Mouse (Mus musculus): ENCODE data around the gene Zmynd19. TPM values are rescaled to one million over a fixed set of nuclear protein-coding genes. Genes with fewer than 3 reads are reported as not detected.
"Not testable (repeated sequence)": the region's sequence is repeated elsewhere in the genome, so short reads cannot be mapped to it uniquely, and the experiment has no call there.

The Zmynd19 gene
- total RNA-seq, 2 experiments from 2014 or later, result 36.4 to 39.1 TPM

DNA sequence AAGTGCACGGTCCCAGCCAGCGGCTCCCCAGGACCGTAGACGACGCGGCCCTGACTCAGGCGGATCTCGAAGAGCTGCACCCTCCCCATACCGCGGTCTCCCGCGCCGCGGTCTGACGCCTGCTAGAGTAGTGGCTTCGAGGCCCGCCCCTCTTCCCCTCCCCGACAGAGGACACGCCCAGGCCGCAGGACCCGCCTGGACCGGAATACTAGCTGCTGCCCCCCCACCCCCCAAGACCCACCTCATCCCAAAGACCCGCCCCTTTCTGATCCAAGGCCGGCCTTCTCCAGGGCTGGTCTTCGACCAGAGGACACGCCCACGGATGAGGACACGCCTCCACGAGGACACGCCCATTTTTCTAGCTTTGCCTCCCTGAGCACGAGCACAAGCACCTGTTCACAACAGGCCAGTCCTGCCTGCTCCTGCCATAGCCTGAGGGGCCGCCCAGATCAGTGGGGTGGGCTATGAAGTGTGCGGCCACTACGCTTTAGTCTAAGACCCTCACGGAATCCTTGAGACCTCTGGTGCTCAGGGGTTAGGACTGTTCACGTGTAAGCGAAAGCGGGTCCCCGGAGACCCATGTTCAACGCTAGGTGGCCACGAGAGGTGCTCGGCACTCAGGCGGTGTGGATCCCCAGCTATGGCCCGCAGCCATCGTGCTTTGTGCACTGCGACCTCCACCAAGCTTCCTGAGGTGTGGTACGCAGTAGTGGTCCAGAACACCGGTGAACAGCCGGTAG, 14.4 kb upstream of the Zmynd19 start, which contains the start of gene Arrdc1:
TSS of gene Arrdc1 (minus strand) at position 196 of the 740 bp plus-strand sequence.
- peak; percentile 81 to 83 for DNase-seq (ENCODE audit: low spot score in 2 of 2)

DNA sequence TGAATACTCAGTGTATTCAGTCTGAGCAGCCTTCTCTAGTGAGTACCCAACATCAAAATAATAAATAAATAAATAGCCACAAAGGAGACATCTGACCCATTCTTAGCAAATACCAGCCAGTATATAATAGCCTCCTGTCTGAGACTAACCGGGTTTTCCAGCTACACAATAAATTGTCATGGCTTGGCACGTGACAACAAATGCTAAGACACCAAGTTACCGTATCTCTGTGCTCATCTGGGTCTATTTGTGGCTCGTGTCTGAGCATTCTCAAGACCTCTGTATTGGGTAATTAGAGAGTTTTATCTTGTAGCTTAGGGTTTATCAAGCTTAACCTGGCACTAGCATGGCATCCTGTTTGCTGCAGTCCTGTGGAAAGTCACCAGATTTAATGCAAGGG, 7.5 kb upstream of the Zmynd19 start:
- no peak for DNase-seq (ENCODE audit: low spot score in 2 of 2)

DNA sequence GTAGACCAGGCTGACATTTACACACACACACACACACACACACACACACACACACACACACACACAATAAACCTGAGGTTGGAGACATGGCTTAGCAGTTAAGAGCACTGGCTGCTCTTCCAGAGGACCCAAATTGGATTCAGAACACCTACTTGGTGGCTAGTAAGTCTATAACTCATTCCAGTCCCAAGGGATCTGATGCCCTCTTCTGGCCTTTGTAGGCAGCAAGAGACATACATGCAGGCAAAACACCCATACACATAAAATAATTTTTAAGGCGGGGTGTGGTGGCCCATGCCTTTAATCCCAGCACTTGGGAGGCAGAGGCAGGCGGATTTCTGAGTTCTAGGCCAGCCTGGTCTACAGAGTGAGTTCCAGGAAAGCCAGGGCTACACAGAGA, 5.3 kb upstream of the Zmynd19 start:
- DNase-seq (ENCODE audit: low spot score in 2 of 2), result not testable (repeated sequence)

DNA sequence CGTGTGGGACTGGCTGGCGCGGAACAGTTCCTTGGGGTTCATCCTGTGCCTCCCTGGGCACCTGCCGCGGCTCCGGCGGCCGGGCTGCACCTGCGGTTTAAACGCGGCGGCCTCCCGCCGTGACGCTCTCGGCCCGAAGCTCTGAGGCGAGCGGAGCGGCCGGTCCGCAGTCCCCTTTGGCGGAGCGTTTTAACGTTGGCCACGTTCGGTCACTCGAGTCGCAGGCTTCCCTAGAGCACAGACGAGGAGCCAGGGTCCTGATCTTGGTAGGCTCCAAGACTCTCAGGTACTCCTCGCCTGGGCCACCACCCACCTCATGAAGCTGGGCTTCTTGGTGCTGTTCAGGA, 570 bp downstream of the Zmynd19 start:
- DNase-seq (ENCODE audit: low spot score in 2 of 2), result no peak

DNA sequence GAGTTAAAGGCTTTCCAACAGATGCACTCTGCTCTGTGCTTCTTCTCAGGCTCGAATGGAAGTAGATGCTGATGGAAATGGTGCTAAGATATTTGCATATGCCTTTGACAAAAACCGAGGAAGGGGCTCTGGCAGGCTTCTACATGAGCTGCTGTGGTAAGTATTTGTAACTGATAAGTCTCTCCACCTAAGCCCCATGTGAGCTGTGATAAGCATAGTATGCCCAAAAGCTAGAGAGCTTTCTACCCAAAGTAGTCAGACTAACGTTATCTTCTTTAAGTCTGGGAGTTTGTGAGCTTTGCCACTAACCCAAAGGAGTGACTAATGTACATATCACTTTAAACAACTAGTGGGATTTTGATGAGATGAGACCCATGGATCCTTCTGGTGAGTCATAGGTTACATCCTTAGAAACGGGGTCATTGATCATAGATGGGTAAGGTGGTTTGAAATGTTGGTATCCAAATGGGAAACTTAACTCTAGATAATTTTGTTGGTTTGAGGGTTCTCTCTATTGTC, 3.0 kb downstream of the Zmynd19 start:
- no peak for DNase-seq (ENCODE audit: low spot score in 2 of 2)

DNA sequence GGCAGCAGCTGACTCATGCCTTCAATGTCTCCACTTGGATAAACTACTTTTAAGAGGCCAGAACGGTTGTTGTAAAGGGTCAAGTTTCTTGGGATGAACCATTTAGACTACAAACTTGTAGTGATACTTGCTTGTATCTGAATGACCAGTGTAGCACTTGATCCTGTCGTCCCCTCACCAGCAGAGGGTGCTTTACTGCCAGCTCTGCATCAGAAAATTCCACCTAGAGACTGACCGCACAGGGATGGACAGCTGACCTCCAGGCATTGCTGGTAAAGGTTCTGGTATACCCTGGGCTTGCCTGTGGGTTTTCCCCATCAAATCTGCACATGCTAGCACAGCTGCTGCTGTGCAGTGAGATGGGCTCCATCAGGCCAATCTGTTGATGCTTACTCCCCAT, 11.3 kb downstream of the Zmynd19 start:
- no peak for DNase-seq (ENCODE audit: low spot score in 2 of 2)

DNA sequence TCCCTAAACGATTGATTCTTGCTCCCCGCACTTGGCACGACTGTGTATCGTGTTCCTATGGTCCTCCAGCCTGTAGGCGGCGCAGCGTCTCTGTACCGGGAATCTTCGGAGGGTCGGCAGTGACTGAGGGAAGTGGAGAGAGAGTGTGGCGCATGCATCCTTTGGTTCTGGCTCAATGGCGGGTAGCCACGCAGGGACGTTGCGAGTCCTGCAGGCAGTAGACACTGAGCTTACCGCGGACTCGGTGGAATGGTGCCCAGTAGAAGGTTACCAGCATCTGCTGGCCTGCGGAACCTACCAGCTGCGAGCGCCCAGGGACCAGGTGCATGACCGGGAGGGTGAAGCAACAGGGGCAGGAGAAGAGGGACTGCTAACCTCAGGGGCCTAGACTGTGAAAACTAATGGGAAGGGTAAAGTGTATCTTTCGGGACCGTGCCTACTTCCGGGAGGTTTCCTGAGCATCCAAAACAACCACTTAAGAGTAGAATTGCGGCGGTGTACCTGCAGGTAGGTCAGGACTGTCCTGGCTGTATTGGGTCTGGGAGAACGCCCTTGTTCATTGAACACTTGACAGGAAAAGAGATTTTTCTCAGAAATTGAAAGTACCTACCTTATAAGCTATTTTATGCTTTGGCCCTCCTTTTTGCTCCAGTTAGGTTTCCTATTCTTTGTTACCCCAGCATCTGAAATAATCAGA, 12.9 kb downstream of the Zmynd19 start, which contains the start of gene Dph7:
TSS of gene Dph7 (plus strand) at position 97 of the 697 bp plus-strand sequence.
- DNase-seq (ENCODE audit: low spot score in 2 of 2), result peak; percentile 86 to 91

DNA sequence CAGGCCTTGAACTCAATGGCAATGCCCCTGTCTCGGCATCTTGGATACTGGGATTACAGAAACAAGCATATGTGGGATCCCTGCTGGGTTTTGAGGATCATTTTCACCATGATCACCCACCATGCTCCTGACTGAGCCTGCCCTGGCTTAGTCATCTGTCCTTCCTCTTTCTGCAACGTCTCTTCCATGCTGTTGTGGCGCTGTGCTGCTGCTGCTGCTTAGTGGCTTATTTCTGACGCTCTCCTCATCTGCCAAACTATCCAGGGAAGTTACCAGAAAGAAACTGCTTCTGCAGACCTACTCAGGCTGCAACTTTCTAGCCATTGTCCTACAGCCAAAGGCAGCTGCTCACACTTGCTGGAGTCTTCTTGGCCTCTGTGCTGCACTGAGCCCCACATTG, 20.8 kb downstream of the Zmynd19 start:
- no peak for DNase-seq (ENCODE audit: low spot score in 2 of 2)

DNA sequence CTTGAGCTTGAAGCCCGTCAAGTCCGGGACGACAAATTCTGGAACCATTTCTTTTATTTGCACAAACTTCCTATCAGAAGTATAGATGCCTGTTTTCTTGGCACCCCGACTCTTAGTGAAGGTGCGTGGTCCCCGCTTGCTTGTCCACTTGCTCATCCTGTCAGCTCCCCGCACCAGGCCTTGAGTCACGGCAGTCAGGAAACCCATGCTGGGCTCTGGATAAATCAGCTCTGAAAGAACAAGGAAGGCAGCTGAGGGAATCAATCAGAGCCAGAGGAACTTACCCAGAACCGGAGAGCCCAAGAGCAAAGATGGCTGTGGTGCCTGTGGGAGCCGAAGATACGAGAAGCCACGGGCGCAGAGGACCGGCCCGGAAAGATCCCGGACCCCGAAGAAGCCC, 24.9 kb downstream of the Zmynd19 start:
- not testable (repeated sequence) for DNase-seq (ENCODE audit: low spot score in 2 of 2)

DNA sequence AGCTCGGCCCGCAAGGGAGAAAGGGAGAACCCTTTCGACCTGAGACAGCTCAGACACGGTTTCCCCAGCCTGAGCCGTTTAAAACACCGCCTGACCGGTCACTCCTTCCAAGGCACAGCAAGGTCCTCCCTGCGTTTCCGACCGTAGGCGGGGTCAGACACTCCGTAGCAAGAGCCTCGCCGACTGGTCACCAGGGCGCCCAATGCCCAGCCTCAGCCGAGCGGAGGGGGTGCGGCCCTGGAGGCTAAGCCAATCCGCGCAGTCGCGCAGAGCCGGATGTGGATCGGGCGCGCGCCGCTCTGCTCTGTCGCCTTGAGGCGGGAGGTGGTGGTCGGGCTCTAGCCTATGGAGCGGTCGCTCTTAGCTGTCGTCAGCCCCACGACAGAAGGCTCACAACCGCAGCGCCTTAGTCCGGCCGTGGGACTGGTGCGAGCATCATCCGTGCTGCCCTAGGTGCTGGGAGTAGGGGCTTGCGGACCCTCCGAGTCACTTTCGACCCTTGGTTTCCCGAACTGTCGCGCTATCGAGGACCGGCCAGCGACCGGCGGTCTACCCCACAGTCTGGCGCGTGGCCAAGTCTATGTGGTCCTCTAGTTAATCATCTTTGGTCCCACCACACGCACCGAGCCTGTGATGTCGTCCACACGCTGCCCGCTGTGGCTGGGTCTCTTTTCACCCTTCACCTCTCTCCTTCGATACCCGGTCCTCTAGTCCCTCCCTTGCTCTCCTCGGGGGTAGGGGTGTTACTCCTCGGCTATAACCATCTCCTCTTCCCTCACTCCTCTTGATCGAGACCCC, 25.5 kb downstream of the Zmynd19 start, which contains the start of gene Mrpl41:
TSS of gene Mrpl41 (minus strand) at position 193 of the 798 bp plus-strand sequence.
- peak; percentile 98 for DNase-seq (ENCODE audit: low spot score in 2 of 2)

DNA sequence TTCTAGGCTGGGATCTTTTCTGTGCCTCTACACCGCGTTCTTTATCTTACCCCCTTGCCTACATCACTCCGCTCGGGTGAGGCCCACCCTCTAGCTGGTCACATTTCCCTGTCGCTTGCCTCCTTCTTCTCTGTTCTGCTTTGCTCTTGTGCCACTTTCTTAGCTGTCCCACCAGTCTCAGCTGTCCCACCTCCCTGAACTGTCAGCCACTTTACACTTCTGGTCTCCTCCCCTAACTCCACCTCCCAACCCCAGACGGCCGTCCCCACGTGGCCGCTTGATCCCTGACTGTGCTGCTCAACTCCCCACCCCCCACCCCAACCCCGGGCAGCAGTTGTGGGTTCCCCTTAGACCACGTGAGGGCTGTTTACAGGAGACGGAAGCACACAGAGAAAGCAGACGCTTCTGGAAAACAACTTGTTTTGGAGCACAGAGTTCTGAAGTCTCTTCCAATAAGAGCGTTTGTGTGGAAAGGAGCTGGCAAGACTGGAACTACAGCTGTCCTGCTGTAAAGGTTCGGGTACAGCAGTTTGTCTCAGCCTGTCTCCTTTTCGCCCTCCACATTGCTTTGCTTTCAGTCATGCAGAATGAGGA, 26.2 kb downstream of the Zmynd19 start, which contains the start of gene Pnpla7:
TSS of gene Pnpla7 (plus strand) at position 330 of the 594 bp plus-strand sequence.
- DNase-seq (ENCODE audit: low spot score in 2 of 2), result peak; percentile 38 to 76

DNA sequence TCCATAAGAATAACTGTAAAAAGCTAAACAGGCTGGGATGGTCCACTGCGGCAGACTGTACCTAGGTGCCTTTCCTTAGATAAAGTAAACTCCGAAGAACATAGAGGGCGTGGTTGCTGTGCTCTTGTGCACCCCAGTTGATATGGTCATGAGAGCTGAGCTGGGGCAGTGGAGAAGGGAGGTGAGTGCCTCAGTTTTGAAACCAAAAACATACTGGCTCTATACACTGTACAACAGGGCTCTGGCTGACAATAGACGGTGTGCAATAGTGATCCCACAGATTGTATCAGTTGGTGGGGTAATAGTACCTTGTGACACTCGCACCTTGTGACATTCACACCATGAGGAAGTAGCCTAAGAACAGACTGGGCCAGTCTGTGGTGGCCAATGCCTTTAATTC, 27.4 kb downstream of the Zmynd19 start:
- no peak for DNase-seq (ENCODE audit: low spot score in 2 of 2)

DNA sequence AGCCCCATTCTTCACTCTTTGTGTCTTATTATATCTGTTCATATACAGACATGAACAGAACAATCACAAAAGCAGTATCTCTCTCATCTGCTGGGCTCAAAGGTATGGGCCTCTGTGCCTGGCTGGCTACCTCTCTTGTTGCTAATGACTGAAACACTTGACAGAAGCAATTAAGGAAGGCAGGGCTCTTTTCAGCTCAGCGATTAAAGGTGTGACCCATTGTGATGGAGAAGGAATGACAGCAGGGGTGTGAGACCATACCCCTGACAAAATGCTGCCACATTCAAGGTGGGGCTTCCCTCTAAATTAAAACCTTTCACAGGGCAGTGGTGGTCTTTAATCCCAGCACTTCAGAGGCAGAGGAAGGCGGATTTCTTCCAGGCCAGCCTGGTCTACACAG, 38.2 kb downstream of the Zmynd19 start:
- DNase-seq (ENCODE audit: low spot score in 2 of 2), result no peak

DNA sequence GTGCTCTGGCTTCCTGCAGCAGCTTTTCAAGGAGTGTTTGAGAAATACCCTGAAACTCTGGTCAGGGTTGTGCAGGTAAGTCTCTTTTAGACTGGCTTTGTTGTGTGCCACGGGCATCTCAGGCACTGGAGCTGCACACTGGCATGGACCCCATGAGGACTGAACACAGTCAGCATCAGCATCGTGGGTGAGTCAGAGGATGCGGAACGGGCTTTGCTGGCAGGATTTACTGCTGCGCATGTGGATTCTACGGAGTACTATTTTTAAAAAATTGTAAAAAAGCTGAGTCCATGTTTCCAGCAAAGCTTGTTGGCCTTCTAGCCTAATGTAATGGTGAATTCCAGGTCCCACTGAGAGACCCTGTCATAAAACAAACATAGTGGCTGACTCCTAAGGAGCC, 45.7 kb downstream of the Zmynd19 start:
- DNase-seq (ENCODE audit: low spot score in 2 of 2), result peak; percentile 28 to 67

DNA sequence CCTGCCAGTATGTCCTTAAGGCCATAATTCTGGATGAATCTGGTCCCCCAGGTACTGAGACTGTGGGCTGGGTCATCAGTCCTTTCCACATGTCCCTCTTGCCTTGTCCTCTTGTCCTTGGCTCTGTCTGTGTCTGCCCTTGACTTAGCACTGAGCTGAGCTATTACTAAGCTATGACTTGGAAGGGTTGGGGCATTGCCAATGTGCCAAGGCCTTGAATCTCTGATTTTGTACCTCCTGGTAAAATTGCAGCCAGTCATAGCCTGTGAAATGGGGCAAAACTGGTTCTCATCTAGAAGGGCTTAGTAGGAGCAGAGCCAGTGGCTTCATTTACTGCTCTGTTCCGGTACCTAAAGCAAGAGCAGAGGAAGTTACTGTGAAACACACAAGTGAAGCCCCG, 46.9 kb downstream of the Zmynd19 start:
- no peak for DNase-seq (ENCODE audit: low spot score in 2 of 2)

DNA sequence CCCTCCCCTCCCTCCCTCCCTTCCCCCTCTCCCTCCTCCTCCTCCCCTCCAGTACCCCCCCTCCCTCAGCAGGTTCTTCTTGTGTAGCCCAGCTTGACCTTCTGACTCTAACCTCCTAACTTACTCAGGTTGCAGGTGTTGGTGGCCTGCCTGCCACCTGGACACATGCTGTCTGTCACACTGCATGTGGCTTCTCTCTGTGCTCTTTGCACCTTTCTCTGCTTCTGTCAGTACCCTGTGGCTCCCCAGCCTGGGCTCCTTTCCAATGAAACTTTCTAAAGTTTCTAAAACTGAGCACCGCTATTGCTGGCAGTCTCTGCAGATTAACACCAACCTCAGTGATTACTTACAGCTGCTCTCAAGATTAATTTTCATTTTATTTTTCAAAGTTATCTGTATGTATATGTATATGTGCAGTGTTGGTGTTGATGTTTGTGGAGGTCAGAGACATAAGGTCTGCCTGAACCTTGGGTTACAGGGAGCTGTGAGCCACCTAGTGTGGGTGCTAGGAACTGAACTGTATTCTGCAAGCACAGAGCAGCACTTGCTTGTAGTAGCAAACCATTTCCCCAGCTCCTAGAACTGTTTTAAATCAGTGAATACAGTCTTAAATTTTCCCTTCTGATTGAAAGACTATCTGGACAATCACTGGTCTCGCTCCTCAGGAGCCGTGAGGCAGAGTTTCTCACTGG, 51.1 kb downstream of the Zmynd19 start:
- DNase-seq (ENCODE audit: low spot score in 2 of 2), result peak in 1 of 2 experiments; percentile 41

DNA sequence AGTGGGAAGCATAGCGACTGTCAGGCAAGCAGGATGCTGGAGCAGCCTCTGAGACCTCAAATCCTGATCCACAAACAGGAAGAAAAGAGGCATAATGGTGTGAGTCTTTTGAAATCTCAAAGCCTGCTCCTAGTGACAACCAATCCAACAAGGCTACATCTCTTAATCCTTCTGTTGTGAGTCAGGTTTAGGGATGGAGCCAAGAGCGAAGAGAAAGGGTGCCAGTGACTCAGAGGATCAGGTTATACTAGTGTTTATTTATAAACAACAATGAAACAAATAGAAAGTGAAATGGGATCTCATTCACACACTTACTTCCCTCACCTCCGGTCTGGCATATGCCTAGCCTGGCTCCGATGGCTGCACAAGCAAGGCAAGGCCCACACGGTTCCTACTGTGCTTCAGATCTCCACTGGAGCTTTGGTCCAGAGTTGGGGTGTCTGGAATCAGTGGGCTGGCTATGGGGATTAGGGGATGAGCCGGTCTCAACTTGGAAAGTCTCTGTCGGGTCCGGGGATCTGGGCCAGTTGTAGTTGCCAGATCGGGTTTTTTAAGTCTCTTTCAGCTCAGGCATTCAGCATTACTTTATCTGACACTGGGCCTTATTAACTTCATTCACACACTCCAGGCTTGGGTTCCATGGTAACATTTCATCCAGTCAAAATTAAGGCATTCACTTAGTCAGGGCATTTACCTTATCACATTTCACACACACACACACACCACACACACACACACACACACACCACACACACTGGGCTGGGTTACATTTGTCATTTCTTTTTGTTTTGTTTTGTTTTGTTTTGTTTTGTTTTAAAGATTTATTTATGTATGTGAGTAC, 54.6 kb downstream of the Zmynd19 start:
- no peak for DNase-seq (ENCODE audit: low spot score in 2 of 2)

DNA sequence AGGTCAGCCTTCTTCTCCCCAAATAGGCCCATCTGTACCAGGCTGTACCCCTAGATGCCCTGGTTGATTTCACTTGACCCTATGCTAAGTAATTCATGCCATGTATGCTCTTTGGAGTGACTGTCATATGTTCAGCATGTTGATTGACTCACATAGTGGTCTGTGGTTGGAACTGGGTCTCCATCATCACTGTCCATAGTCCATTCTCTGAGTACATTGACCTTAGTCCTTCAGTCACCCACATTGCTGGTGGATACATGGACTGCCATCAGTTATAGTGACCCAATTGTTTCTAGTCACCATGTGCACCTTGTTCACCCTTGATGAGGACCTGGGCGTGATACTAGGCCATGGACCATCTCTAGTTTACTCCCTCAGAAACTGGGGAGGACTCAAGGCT, 57.2 kb downstream of the Zmynd19 start:
- DNase-seq (ENCODE audit: low spot score in 2 of 2), result no peak

DNA sequence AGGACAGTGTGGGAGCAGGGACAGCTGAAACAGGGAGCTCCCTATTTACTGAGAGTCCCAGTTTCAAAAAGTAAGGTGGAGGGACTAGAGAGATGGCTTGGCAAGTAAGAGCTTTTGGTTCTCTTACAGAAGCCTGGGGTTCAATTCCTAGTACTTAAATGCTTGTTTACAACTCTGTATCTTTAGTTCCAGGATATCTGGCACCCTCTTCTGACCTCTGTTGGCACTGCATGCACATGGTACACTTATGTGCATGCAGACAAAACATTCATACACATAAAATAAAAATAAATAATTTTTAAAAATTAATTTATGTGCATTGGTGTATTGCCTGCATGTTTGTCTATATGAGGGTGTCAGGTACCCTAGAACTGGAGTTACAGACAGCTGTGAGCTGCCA, 58.7 kb downstream of the Zmynd19 start:
- no peak for DNase-seq (ENCODE audit: low spot score in 2 of 2)

Measured in layer of hippocampus, adult 18-20 months (tissue).